Mouse (Mus musculus) cerebellum, adult 2 months (tissue): ENCODE data around the gene Mterf2. TPM values are rescaled to one million over a fixed set of nuclear protein-coding genes. Genes with fewer than 3 reads are reported as not detected.

Source experiments
- DNase-seq, 2 experiments: peaks; one replicate each; pipeline ENCODE4 v3.0.0; 2021
- H3K27ac ChIP-seq: fragments of 200-500 bp; 2 replicates; pipeline ENCODE4 v1.5.1; 2012; ENCODE audit warnings: low read length, control low read depth, inconsistent platforms; ENCODE audit not compliant: insufficient read depth
- H3K27me3 ChIP-seq: fragments of 200-500 bp; 2 replicates; pipeline ENCODE4 v1.6.1; 2012; ENCODE audit warnings: inconsistent platforms, mild to moderate bottlenecking, low read length, moderate library complexity; ENCODE audit not compliant: control insufficient read depth, insufficient read depth
- H3K4me1 ChIP-seq: fragments of 200-500 bp; 2 replicates; pipeline ENCODE4 v1.6.1; 2011; ENCODE audit warnings: low read length; ENCODE audit not compliant: control insufficient read depth, insufficient read depth
- H3K4me3 ChIP-seq: fragments of 200-500 bp; replicated peaks from 2 replicates; pipeline ENCODE3; 2011; ENCODE audit warnings: mild to moderate bottlenecking, low read depth, low read length, control low read depth; ENCODE audit not compliant: insufficient read depth
- CTCF ChIP-seq: fragments of 200-500 bp; IDR thresholded peaks from 2 replicates; pipeline ENCODE4 v1.5.1; 2011; ENCODE audit warnings: low read depth, mild to moderate bottlenecking, control low read depth, low read length, moderate library complexity, borderline replicate concordance; ENCODE audit not compliant: insufficient read depth
- POLR2A ChIP-seq: fragments of 200-500 bp; IDR thresholded peaks from 2 replicates; pipeline ENCODE4 v1.6.1; 2011; ENCODE audit warnings: low read length, control low read depth, borderline replicate concordance; ENCODE audit not compliant: insufficient read depth
- WGBS: fragments of 180-500 bp; shearing (Covaris S2); methylation state at CpG from one replicate; pipeline ENCODE4 v1.1.7; 2018; 5-methylcytosine and 5-hydroxymethylcytosine counted together
- polyA plus RNA-seq: library from polyadenylated mRNA; depleted of rRNA; stranded (reverse); fragments of >200 nt; gene quantifications from 2 replicates; pipeline ENCODE4 v1.2.3, GENCODE M21; 2012; rRNA removed

Mterf2 gene
- polyA plus RNA-seq, 1 experiment: 22.4 TPM

DNA sequence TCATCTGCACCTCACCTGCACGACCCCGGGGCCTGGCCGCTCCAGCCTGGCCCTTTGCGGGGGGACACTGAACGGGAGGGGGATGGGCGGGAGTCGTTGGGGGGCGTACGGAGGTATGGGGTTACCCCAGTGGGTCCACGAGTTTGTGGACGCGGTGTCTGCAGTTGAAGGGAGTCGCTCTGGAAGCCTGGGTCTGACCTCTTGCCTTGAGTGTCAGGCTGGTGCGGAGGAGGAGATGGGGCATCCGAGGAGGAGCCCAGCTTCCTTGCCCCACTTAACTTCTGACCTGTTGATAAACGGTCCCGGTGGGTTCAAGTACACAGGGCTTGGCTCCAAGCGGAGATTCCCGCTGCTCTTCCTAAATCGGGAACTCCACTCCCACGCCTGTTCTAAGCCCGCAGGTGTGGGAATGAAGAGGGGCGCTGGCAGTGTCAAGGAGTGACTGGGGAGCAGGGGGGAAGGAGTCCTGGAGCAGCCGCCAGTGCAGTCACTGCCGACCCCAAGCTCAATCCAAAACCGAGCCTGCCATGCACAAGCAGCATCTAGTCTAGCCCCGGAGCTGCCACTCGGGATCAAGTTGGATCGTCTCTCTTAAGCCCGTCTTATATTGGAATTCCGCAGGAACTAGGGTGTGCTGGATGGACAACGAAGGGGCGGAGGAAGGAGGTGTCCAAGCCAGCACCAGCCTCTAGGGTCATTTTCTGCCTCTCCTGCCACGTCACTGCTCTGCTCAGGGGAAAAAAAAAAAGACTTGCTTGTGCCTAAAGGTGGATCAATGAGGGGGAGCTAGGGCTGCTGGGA lies 24.5 kb downstream of the Mterf2 start:
- peak; percentile 37 to 51 for DNase-seq
- Histone ChIP-seq H3K4me1 (no peaks in the 10 kb centered on the region; the same call in 1 of the 2 replicates), H3K27me3 (no peaks in the 10 kb centered on the region), H3K4me3 (peak overlapping the region; percentile 96), H3K27ac (peak overlapping the region; percentile 81; the same call in 1 of the 2 replicates)
- TF ChIP-seq CTCF (no peak), POLR2A (no peak)
- WGBS: under 1% methylated on average over 34 of the region's 34 CpGs

DNA sequence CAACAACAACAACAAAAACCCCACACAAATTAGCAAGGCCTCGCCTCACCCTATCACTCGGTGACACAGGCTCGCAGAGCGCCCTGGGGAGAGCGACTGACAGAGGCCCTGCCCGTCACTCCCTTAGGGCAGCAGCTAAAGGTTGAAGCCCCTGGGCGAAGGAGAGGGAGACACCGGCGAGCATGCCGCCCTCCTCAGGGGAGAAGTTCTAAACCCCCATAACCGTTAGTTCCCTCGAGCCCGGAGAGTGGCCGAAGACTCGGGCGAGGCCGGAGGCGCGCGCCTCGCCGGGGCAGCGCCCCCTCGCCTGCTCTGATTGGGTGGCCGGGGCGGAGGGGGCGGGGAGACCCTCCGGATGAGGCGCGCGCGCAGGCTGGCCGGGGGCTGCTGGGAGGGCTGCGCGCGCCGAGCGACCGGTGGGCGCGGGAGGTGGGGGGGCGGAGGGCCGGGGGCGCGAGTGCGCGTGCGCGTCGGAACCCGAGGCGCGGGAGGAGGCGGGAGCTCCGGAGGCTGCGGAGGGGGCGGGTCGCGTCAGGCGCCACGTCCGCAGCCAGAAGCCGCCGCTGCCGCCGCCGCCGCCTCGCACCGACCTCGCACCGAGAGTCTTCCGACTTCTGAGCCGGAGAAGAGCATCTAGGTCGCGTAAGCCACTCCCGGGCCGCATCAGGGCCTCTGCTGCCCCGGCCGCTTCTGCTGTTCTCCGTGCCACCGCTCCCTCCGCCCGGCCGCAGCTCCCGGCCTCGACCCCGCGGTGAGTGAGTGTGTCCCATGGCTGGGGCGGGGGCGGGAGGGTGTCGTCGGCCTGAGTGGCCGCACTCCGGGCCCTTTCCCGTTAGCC lies 25.4 kb downstream of the Mterf2 start, which contains the start of the genes Fhl4 and Tmem263:
TSS of gene Fhl4 (minus strand) at position 249 of the 838 bp plus-strand sequence.
TSS of gene Tmem263 (plus strand) at position 381 of the 838 bp plus-strand sequence.
- WGBS: under 1% methylated on average over 93 of the region's 96 CpGs
- TF ChIP-seq CTCF (no peak), POLR2A (peak; percentile 38; the same call in 1 of the 2 replicates)

DNA sequence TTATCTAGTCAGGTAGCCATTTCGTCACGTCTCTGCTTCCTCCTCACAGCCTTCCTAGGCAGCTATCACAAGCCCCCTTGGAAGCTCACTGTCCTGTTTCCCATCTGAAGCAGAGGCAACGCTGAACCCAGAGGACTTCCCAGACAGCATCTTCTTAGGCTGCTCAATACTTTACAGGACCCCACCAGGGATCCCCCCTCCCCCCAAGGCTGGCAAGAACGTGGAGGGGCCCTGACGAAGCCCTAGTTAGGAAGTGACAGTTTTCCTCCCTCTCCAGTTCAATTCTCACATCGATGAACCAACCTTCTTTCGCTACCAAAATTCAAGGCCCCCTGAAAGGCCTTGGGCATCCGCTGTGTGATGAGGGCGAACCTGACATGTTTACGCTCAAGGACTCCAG lies 26.0 kb downstream of the Mterf2 start:
- H3K4me1 ChIP-seq: no peaks in the 10 kb centered on the region; the same call in 1 of the 2 replicates
- WGBS: 4% methylated on average over 10 of the region's 10 CpGs
- no peak for DNase-seq
- H3K27me3 ChIP-seq: no peaks in the 10 kb centered on the region
- peak overlapping the region; percentile 96 for H3K4me3 ChIP-seq
- no peak for TF ChIP-seq POLR2A
- TF ChIP-seq CTCF: no peak
- H3K27ac ChIP-seq: peak overlapping the region; percentile 88

More for the DNA sequence above, 25.4 kb downstream of the Mterf2 start, which contains the start of the genes Fhl4 and Tmem263:
- H3K27me3 ChIP-seq: no peaks in the 10 kb centered on the region
- H3K4me1 ChIP-seq: no peaks in the 10 kb centered on the region; the same call in 1 of the 2 replicates
- peak within 1 kb of the TSS; percentile 88 for H3K27ac ChIP-seq
- peak; percentile 79 to 81 for DNase-seq
- peak within 1 kb of the TSS; percentile 96 for H3K4me3 ChIP-seq

DNA sequence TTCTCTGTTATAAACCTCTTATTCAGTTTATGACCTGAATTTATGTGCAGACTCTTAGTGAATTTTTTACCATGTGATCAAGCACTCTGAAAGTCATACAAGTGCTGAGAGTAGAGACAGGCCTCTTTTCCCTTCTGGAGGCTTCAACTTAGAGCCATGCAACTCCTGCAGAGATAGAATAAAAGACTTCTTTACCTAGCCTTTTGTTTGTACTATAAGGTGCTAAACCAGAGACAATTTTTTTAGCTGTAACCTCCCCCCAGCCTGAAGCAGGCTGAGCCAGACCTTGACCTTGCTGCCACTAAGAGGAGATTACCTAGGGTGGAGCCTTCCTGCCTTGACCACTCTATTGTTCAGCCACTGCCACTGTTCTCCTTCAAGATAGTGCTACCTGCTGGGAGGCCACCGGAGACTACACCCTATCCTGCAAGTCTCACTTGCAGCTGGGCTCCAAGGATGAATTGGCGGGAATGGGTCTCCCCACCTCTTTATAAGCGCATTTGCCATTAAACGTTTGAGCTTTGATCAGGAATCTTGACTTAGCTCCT lies 56.1 kb downstream of the Mterf2 start:
- no peak overlapping the region for H3K4me3 ChIP-seq
- no peaks in the 10 kb centered on the region for H3K4me1 ChIP-seq
- no peak overlapping the region for H3K27ac ChIP-seq
- DNase-seq: no peak
- no peak for TF ChIP-seq CTCF
- no peak for TF ChIP-seq POLR2A
- H3K27me3 ChIP-seq: no peaks in the 10 kb centered on the region
- 65% methylated on average over 4 of the region's 4 CpGs for WGBS

Other genes with a start within 250 kb of the Mterf2 start
- 41.5 and 43.3 TPM in 2 replicates for gene Ric8b, start 210.4 kb downstream of the Mterf2 start, polyA plus RNA-seq
- 0.82 and 0.87 TPM in 2 replicates for gene Fhl4, start 25.5 kb downstream of the Mterf2 start, polyA plus RNA-seq
- 14.0 and 14.2 TPM in 2 replicates for gene Tmem263, start 25.4 kb downstream of the Mterf2 start, polyA plus RNA-seq
- 23.8 and 24.6 TPM in 2 replicates for gene Cry1, start 57.0 kb upstream of the Mterf2 start, polyA plus RNA-seq